Mouse (Mus musculus) bone marrow macrophage, adult 2 months (primary cell): Measurements from ENCODE around the gene Mdh2.

Experiments
- CTCF ChIP-seq: IDR thresholded peaks from 2 replicates; pipeline ENCODE4 v1.5.1; 2012; ENCODE audit warnings: low read depth, mild to moderate bottlenecking, low read length, moderate library complexity
- POLR2A ChIP-seq: IDR thresholded peaks from 2 replicates; pipeline ENCODE4 v1.6.1; 2012; ENCODE audit warnings: mild to moderate bottlenecking, low read depth, low read length, borderline replicate concordance

DNA sequence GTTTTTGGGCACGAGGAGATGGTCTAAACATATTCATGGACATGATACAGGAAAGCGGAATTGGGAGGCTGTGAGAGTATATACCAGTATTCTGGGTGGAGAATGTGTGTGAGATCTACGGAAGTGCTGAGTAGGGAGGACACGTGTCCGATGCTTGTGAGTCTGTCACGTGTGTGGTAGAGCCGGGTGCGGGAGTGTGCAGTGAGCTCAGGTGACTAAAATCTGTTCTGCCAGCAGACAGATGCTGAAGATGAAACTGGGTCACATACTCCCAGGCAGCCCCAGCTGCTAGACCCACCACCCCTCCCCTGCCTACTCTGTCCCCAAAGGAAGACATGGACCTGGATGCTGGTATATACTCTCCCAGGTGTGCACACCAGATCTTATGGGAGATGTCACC lies 24.4 kb downstream of the Mdh2 start:
- TF ChIP-seq CTCF (no peak), POLR2A (no peak)
